Mouse (Mus musculus) cerebellum, adult 18-20 months (tissue): ENCODE measurements around the gene Trappc2l.
"Not testable (repeated sequence)": the region's sequence is repeated elsewhere in the genome, so short reads cannot be mapped to it uniquely, and the experiment has no call there.

Experiments used
- DNase-seq, 2 experiments: peaks; one replicate each; pipeline ENCODE4 v3.0.0; 2021

Gene Trappc2l

DNA sequence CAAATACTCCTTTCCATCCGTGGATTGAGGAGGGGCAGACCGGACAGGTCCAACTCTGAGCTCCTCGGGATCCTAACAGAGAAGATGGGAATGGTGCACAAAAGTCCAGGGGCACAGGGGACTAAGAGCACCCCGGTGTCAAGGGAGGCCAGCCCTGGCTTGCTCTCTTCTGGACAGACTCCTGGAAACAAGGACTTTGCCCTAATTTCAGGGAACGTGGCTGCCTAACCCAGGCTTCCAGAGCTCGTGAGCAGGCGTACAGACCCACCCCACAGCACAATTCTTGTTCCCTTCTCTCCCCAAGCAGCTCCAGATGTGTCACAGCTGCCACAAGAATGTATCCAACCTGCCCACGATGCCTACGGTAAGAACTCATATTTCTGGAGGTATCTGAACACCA, 14.4 kb downstream of the Trappc2l start:
- no peak for DNase-seq

GRCm38 (mm10) chr8:122626896-122627295, 15.5 kb downstream of the Trappc2l start:
- no peak for DNase-seq

DNA sequence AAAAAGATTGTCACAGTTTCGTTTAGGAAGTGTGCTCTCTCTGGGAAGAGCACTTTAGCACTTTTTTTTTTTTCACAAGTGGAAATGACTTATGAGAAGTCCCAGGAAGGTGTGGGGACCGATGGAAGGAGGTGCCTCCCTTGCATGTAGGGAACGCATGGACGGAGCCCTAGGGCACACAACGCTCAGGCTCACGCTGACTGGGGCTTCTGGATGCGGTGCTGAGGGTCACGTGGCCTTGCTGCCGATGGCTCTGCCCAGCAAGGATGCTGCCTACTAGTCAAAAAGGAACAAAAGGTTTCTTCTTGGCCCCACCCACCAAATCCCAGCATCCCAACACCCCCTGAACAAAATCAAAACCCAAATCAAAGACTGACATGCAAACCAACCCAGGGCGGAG, 17.9 kb downstream of the Trappc2l start:
- no peak for DNase-seq

- DNase-seq, result no peak
Observed at GRCm38 (mm10) chr8:122630696-122631095, 19.3 kb downstream of the Trappc2l start.

DNA sequence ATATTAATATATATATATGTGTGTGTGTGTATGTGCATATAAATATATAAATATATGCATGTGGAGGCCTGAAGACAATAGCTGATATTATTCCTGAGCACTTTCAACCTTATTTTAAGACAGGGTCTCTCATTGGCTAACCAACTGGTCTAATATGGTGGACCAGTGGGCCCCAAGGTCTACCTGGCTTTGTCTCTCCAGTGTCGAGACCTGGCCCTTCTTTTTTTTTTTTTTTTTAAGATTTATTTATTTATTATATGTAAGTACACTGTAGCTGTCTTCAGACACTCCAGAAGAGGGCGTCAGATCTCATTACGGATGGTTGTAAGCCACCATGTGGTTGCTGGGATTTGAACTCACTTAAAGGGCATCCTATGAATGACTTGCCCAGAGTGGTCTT, 20.7 kb downstream of the Trappc2l start:
- not testable (repeated sequence) for DNase-seq

DNA sequence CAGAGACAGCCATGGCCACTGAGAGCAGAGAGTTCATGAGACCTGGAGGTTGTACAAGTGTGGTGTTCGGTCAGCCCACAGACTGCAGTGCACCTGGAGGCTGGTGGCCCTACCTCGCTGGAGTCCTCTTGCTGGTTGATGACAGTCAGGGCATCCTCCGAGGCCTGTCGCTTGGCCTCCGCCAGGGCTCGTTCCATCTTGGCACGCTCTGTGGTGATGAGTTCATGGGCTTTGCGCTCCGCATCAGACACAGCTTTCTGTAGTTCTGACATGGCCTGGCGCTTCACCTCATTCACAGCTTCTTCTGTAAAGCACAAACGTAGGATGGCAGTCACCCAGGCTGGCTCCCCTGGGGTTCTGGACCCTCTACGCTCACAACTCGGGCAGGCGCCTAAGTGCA, 21.8 kb downstream of the Trappc2l start:
- DNase-seq, result peak; percentile 58 to 60

DNA sequence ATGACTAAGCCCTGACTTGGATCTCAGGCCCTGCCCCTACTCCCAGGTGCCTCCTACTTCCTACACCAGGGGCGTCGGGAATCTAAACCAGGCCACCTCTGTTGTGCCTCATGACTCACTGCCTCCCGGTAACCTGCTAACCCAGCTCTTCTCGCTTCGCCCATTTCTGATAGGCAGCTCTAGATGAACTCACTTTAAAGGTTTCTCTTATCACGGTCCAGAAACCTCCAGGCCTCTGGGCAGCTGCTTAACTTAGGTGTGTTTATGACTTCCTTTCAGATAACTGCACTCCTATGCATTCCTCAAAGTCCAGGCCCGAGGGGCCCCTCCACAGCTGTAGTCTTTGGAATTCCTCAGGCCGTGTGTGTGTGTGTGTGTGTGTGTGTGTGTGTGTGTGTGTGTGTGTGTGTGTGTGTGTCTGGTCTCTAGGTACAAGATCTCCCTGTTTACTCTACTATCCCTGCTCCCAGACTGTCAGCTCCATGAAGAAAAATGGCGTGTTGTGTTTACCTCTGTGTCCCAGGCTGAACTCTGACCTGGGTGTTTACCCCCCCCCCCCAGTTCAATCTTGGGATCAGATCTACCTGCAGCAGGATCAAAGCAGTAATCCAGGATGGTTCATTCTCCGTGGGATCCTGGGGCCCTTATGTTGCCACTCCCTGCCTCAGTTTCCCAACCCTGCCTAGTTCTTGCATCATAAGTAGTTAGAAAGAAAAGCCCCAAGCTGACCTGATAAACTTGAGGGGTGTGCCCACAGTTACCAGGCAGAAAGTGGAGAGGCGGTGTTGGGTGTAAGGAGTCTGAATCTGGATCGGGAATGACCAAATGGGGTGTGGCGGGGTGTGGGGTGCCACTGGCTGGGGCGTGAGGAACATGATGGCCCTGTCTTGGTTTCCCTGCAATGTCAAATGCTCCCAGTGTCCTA, 24.7 kb downstream of the Trappc2l start:
- DNase-seq, result no peak

DNA sequence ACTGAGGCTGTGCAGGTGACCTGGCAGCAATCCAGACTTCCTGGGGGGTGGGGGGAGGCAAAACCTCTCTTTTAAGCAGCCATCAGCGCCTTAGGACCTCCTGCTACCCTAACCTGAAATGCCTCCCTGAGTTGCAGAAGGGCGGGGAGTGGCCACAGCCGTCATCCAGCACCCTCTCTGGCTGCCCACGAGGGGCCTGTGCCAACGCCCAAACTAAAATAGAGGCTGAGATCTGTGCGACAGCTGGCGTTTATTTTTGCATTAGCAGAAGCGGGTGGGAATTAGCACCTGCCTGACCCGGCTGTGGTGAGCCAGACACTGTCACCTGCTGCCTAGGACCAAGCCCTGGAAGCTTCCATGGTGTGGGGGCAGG, 25.3 kb downstream of the Trappc2l start:
- no peak for DNase-seq

- no peak for DNase-seq
Observed at GRCm38 (mm10) chr8:122637230-122637629, 25.8 kb downstream of the Trappc2l start.

- peak; percentile 56 to 62 for DNase-seq
Observed at GRCm38 (mm10) chr8:122638601-122639000, 27.2 kb downstream of the Trappc2l start.

GRCm38 (mm10) chr8:122639521-122640248, 28.2 kb downstream of the Trappc2l start:
- DNase-seq, result peak; percentile 67 to 69

DNA sequence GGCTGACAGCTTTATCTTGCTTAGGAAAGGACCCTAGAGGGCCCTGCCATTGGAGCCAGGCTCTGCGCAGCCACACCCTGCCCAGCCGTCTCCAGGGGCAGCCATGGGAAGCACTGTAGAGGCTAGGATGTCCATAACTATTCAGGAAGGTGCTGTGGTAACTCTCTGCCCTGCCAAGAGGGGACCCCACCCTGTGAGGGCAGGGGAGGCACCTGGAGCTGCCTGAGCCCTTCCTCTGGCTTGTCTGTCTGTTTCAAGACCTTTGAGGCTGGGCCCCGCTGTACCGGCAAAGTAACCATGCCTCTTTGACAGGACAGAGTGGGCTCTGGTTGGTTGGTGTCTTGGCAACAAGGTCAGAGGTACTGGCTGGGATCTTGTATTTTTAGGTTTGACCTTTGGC, 29.4 kb downstream of the Trappc2l start:
- DNase-seq, result no peak

DNA sequence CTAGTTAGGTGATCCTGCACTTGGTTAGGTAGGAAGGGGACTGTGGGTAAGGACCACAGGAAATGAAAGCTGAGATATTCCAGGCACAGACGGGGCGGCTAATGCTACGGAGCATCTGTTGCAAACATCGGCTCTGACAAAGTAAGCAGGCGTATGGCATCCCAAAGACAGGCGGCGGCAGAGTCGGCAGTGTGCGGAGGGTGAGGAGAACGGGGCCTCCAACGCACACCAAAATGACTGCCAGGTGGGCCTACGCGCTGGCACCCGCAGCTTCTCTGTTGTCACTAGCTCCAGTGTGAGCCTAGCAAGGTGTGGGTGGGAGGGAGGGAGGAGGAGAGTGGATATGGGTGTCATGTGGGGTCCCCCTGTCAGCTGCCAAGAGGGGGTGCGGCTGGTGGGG, 30.0 kb downstream of the Trappc2l start:
- no peak for DNase-seq

- DNase-seq, result peak; percentile 57 to 65
Observed at GRCm38 (mm10) chr8:122642071-122642470, 30.6 kb downstream of the Trappc2l start.

- no peak for DNase-seq
Observed at GRCm38 (mm10) chr8:122644175-122644954, 32.9 kb downstream of the Trappc2l start.

GRCm38 (mm10) chr8:122646337-122646736, 34.9 kb downstream of the Trappc2l start:
- no peak for DNase-seq

DNA sequence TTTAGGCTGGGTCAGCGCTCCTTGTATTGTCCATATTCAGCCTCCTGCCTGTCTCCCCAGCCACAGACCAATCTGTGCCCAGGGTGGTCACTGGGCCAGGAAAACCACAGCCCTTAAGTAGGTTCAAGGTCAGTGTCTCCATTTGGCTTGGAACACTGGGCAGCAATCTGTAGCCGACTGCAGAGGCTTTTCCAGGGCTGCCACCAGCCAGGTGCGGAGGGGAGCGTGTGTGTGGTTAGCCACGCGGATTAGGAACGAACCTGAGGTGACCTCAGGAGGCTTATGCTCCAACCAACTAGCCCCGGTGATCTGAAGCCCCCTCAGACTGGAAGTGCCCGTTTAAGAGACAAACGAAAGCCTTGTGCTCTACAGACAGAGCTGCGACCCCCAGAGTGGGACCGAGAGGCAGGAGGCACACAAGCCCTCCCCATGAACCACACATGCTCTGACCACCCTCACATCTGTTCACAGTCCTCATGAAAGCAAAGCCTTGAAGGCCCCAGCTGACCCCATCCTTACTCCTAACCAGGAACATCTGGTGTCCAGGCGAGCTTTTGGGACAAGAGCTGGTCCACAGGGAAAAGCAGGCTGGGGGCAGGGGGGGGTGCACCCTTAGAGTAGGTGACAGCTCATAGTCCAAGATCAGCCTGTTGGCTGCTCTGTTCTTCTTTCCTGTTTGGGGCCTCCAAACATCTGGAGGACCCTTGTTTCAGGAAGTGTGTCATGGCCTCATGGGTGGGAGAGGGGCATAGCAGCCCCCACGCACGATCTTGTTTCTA, 36.9 kb downstream of the Trappc2l start:
- DNase-seq, result no peak

- DNase-seq, result no peak
Observed at GRCm38 (mm10) chr8:122651326-122651921, 40.0 kb downstream of the Trappc2l start.

DNA sequence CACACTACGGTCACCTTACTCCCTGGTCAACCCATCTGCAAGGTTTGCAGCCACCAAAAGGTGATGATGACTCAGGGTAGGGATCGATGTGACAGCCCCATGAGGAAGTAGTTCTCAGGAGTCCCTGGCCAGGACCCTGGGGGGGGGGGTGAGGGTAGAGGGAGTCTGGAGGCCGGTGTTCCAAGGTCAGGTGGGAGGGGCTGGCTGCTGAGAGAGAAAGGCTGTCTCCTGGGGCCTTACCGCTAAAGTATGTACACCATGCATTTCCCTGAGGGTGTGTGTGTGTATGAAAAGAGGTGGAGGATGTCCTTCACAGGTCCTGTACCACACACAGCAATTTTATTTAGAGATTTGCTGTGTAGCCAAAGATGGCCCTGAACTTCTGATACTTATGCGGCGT, 41.2 kb downstream of the Trappc2l start:
- DNase-seq, result no peak

DNA sequence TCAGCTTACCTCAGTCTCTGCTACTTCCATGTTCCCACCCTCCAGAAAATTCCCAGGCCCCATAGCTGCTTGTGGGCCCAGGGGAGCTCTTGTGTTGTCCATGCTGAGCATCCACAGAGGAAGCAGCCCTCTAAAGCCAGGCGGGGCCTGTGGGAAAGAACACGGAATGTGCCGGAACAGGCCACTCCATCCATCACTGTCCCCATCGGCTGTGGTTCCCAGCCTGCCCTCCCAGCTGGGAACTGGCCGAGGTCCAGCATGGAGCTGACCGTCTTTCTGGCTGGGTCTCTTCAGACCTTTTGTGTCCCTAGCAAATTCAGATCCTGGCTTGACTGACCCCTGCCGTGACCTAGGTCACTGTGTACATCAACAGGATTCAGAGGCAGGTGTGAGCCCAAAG, 43.3 kb downstream of the Trappc2l start:
- DNase-seq, result peak; percentile 47 to 53

GRCm38 (mm10) chr8:122656056-122656999, 44.9 kb downstream of the Trappc2l start:
- peak in 1 of 2 experiments; percentile 38 for DNase-seq
